Mouse (Mus musculus): ENCODE data around the gene Gclc. TPM values are rescaled to one million over a fixed set of nuclear protein-coding genes. Genes with fewer than 3 reads are reported as not detected.

Gene Gclc
- total RNA-seq (2014; fragmentation: Nextera tagmentation) (47.9 and 51.8 TPM in 2 replicates), total RNA-seq (2017) (46.2 and 50.1 TPM in 2 replicates), polyA plus RNA-seq (2012) (18.2 and 18.5 TPM in 2 replicates)

GRCm38 (mm10) chr9:77753853-77754727 lies at the start of gene Gclc:
Gclc (plus strand) TSS chr9:77754535.
- TF ChIP-seq GATA1 (IDR thresholded peaks at IDR 0.05; ENCODE audit: borderline replicate concordance, low read length) (no peak), TAL1 (conservative IDR thresholded peaks at IDR 0.05; ENCODE audit: low read depth, low read length) (no peak), CTCF (IDR thresholded peaks at IDR 0.05; ENCODE audit: low read depth, low read length) (no peak), GATA2 (IDR thresholded peaks at IDR 0.05; ENCODE audit: borderline replicate concordance, low read depth, low read length) (no peak), POLR2AphosphoS5 (IDR thresholded peaks at IDR 0.05; ENCODE audit: insufficient replicate concordance, low read depth, low read length) (no peak)
- DNase-seq (ENCODE audit: low spot score) = peak; percentile 74
- peaks cover 45% of the 10 kb centered on the region for H3K4me1 ChIP-seq (ENCODE audit: insufficient read depth, low read depth, low read length)
- ATAC-seq (ENCODE audit: extremely low read depth, insufficient number of reproducible peaks, low FRiP score, poor library complexity, severe bottlenecking) = peak; percentile 35; the same call in 1 of the 2 replicates
- H3K9me3 ChIP-seq (replicated peaks) = no peaks in the 10 kb centered on the region
- H3K36me3 ChIP-seq (replicated peaks) = peaks cover 24% of the 10 kb centered on the region
- peak within 1 kb of the TSS; percentile 99 for H3K4me3 ChIP-seq (ENCODE audit: low read depth, low read length)
- H3K27me3 ChIP-seq (ENCODE audit: insufficient read depth, low read length) = no peaks in the 10 kb centered on the region

GRCm38 (mm10) chr9:77706515-77706914 lies 47.8 kb upstream of the Gclc start:
- Histone ChIP-seq H3K36me3 (replicated peaks) (no peaks in the 10 kb centered on the region), H3K4me3 (ENCODE audit: low read depth, low read length) (no peak overlapping the region), H3K9me3 (replicated peaks) (no peaks in the 10 kb centered on the region), H3K27me3 (ENCODE audit: insufficient read depth, low read length) (no peaks in the 10 kb centered on the region; the same call in 1 of the 2 replicates), H3K4me1 (ENCODE audit: insufficient read depth, low read depth, low read length) (no peaks in the 10 kb centered on the region)
- DNase-seq (ENCODE audit: low spot score) = no peak
- no peak for ATAC-seq (ENCODE audit: extremely low read depth, insufficient number of reproducible peaks, low FRiP score, poor library complexity, severe bottlenecking)
- TF ChIP-seq CTCF (IDR thresholded peaks at IDR 0.05; ENCODE audit: low read depth, low read length) (no peak), TAL1 (conservative IDR thresholded peaks at IDR 0.05; ENCODE audit: low read depth, low read length) (no peak), GATA1 (IDR thresholded peaks at IDR 0.05; ENCODE audit: borderline replicate concordance, low read length) (no peak), POLR2AphosphoS5 (IDR thresholded peaks at IDR 0.05; ENCODE audit: insufficient replicate concordance, low read depth, low read length) (no peak), GATA2 (IDR thresholded peaks at IDR 0.05; ENCODE audit: borderline replicate concordance, low read depth, low read length) (no peak)

GRCm38 (mm10) chr9:77707433-77708139 lies 46.7 kb upstream of the Gclc start:
- no peaks in the 10 kb centered on the region for H3K36me3 ChIP-seq (replicated peaks)
- H3K4me3 ChIP-seq (ENCODE audit: low read depth, low read length) = no peak overlapping the region
- no peak for DNase-seq (ENCODE audit: low spot score)
- H3K9me3 ChIP-seq (replicated peaks) = no peaks in the 10 kb centered on the region
- ATAC-seq (ENCODE audit: extremely low read depth, insufficient number of reproducible peaks, low FRiP score, poor library complexity, severe bottlenecking) = no peak
- no peaks in the 10 kb centered on the region; the same call in 1 of the 2 replicates for H3K27me3 ChIP-seq (ENCODE audit: insufficient read depth, low read length)
- no peak for TF ChIP-seq POLR2AphosphoS5 (IDR thresholded peaks at IDR 0.05; ENCODE audit: insufficient replicate concordance, low read depth, low read length)
- no peak for TF ChIP-seq CTCF (IDR thresholded peaks at IDR 0.05; ENCODE audit: low read depth, low read length)
- no peak for TF ChIP-seq TAL1 (conservative IDR thresholded peaks at IDR 0.05; ENCODE audit: low read depth, low read length)
- no peak for TF ChIP-seq GATA1 (IDR thresholded peaks at IDR 0.05; ENCODE audit: borderline replicate concordance, low read length)
- no peak for TF ChIP-seq GATA2 (IDR thresholded peaks at IDR 0.05; ENCODE audit: borderline replicate concordance, low read depth, low read length)
- H3K4me1 ChIP-seq (ENCODE audit: insufficient read depth, low read depth, low read length) = no peaks in the 10 kb centered on the region

GRCm38 (mm10) chr9:77708950-77709349 lies 45.4 kb upstream of the Gclc start:
- no peaks in the 10 kb centered on the region for H3K36me3 ChIP-seq (replicated peaks)
- ATAC-seq (ENCODE audit: extremely low read depth, insufficient number of reproducible peaks, low FRiP score, poor library complexity, severe bottlenecking) (no peak), DNase-seq (ENCODE audit: low spot score) (no peak)
- TF ChIP-seq TAL1 (conservative IDR thresholded peaks at IDR 0.05; ENCODE audit: low read depth, low read length) = no peak
- no peak for TF ChIP-seq POLR2AphosphoS5 (IDR thresholded peaks at IDR 0.05; ENCODE audit: insufficient replicate concordance, low read depth, low read length)
- TF ChIP-seq GATA1 (IDR thresholded peaks at IDR 0.05; ENCODE audit: borderline replicate concordance, low read length) = no peak
- H3K27me3 ChIP-seq (ENCODE audit: insufficient read depth, low read length) = no peaks in the 10 kb centered on the region; the same call in 1 of the 2 replicates
- H3K4me1 ChIP-seq (ENCODE audit: insufficient read depth, low read depth, low read length) = no peaks in the 10 kb centered on the region
- no peak overlapping the region for H3K4me3 ChIP-seq (ENCODE audit: low read depth, low read length)
- no peaks in the 10 kb centered on the region for H3K9me3 ChIP-seq (replicated peaks)

GRCm38 (mm10) chr9:77711021-77711569 lies 43.2 kb upstream of the Gclc start:
- ATAC-seq (ENCODE audit: extremely low read depth, insufficient number of reproducible peaks, low FRiP score, poor library complexity, severe bottlenecking) (no peak), DNase-seq (ENCODE audit: low spot score) (no peak)
- H3K4me3 ChIP-seq (ENCODE audit: low read depth, low read length) = no peak overlapping the region
- H3K36me3 ChIP-seq (replicated peaks) = no peaks in the 10 kb centered on the region
- no peaks in the 10 kb centered on the region for H3K4me1 ChIP-seq (ENCODE audit: insufficient read depth, low read depth, low read length)
- TF ChIP-seq POLR2AphosphoS5 (IDR thresholded peaks at IDR 0.05; ENCODE audit: insufficient replicate concordance, low read depth, low read length) = no peak
- TF ChIP-seq CTCF (IDR thresholded peaks at IDR 0.05; ENCODE audit: low read depth, low read length) = no peak
- TF ChIP-seq GATA1 (IDR thresholded peaks at IDR 0.05; ENCODE audit: borderline replicate concordance, low read length) = no peak
- TF ChIP-seq TAL1 (conservative IDR thresholded peaks at IDR 0.05; ENCODE audit: low read depth, low read length) = no peak
- no peak for TF ChIP-seq GATA2 (IDR thresholded peaks at IDR 0.05; ENCODE audit: borderline replicate concordance, low read depth, low read length)
- H3K27me3 ChIP-seq (ENCODE audit: insufficient read depth, low read length) = no peaks in the 10 kb centered on the region; the same call in 1 of the 2 replicates
- no peaks in the 10 kb centered on the region for H3K9me3 ChIP-seq (replicated peaks)

Measured in G1E (cell line).